Mouse (Mus musculus) limb, embryonic 11.5 days (tissue): ENCODE data around the gene Preb. TPM values are rescaled to one million over a fixed set of nuclear protein-coding genes. Genes with fewer than 3 reads are reported as not detected.

Source experiments
- ATAC-seq: fragments of 200-750 bp; cut with Nextera tagmentation; 2 replicates; pipeline ENCODE4 v1.8.0; 2017; ENCODE audit warnings: low read depth; ENCODE audit not compliant: insufficient number of reproducible peaks, low FRiP score, low TSS enrichment
- DNase-seq: peaks from one replicate; pipeline ENCODE4 v3.0.0-alpha.2; 2015; ENCODE audit warnings: low spot score
- H3K27ac ChIP-seq: fragments of 300-500 bp; sonication (generic); replicated peaks from 2 replicates; pipeline ENCODE4 v1.5.1; 2014; ENCODE audit warnings: low read depth, mild to moderate bottlenecking, low read length
- H3K27me3 ChIP-seq: fragments of 300-500 bp; sonication (generic); 2 replicates; pipeline ENCODE4 v1.6.1; 2014; ENCODE audit warnings: mild to moderate bottlenecking, low read length, mixed read lengths; ENCODE audit not compliant: control insufficient read depth, insufficient read depth
- H3K36me3 ChIP-seq: fragments of 300-500 bp; sonication (generic); 2 replicates; pipeline ENCODE4 v1.6.1; 2014; ENCODE audit warnings: mild to moderate bottlenecking, low read length, moderate library complexity, mixed read lengths; ENCODE audit not compliant: control insufficient read depth, insufficient read depth
- H3K4me1 ChIP-seq: fragments of 300-500 bp; sonication (generic); 2 replicates; pipeline ENCODE4 v1.6.1; 2014; ENCODE audit warnings: low read length, mixed read lengths; ENCODE audit not compliant: control insufficient read depth, insufficient read depth
- H3K4me2 ChIP-seq: fragments of 300-500 bp; sonication (generic); 2 replicates; pipeline ENCODE4 v1.6.1; 2014; ENCODE audit warnings: low read depth, mild to moderate bottlenecking, moderate library complexity; ENCODE audit not compliant: severe bottlenecking
- H3K4me3 ChIP-seq: fragments of 300-500 bp; sonication (generic); 2 replicates; pipeline ENCODE4 v1.5.1; 2014; ENCODE audit warnings: low read depth, low read length
- H3K9ac ChIP-seq: fragments of 300-500 bp; sonication (generic); 2 replicates; pipeline ENCODE4 v1.6.1; 2014; ENCODE audit warnings: mild to moderate bottlenecking, low read length
- H3K9me3 ChIP-seq: fragments of 300-500 bp; sonication (generic); 2 replicates; pipeline ENCODE4 v1.6.1; 2016; ENCODE audit warnings: low read length; ENCODE audit not compliant: control insufficient read depth
- WGBS: fragments of 180-500 bp; shearing (Covaris S2); extraction: QIAGEN DNeasy Blood & Tissue Kit; methylation state at CpG from one replicate; pipeline ENCODE4 v1.1.7; 2014; 5-methylcytosine and 5-hydroxymethylcytosine counted together
- polyA plus RNA-seq: library from polyadenylated mRNA; unstranded; fragments of >200 nt; fragmentation: Nextera tagmentation; extraction: Ambion mirVana; gene quantifications from 2 replicates; pipeline ENCODE4 v1.2.1, GENCODE M21; 2014

Preb gene
- polyA plus RNA-seq, 1 experiment from 2014 or later: 96.5 TPM

- peaks cover 14% of the 10 kb centered on the region; the same call in 1 of the 2 replicates for H3K36me3 ChIP-seq
- no peaks in the 10 kb centered on the region for H3K27me3 ChIP-seq
- H3K4me2 ChIP-seq: no peak overlapping the region
- H3K9ac ChIP-seq: no peak overlapping the region
- 92% methylated on average over 11 of the region's 11 CpGs for WGBS
- H3K4me3 ChIP-seq: no peak overlapping the region
- H3K27ac ChIP-seq: no peak overlapping the region
- no peaks in the 10 kb centered on the region for H3K9me3 ChIP-seq
- ATAC-seq (no peak), DNase-seq (no peak)
- H3K4me1 ChIP-seq: peaks cover 30% of the 10 kb centered on the region
Measured at GRCm38 (mm10) chr5:30917348-30917747, 42.8 kb downstream of the Preb start.

- no peaks in the 10 kb centered on the region for H3K9me3 ChIP-seq
- peaks cover 14% of the 10 kb centered on the region; the same call in 1 of the 2 replicates for H3K36me3 ChIP-seq
- no peak overlapping the region for H3K4me3 ChIP-seq
- H3K27ac ChIP-seq: no peak overlapping the region
- ATAC-seq: no peak
- WGBS: 93% methylated on average over 9 of the region's 9 CpGs
- H3K27me3 ChIP-seq: no peaks in the 10 kb centered on the region
- no peak overlapping the region for H3K4me2 ChIP-seq
- DNase-seq: no peak
- H3K4me1 ChIP-seq: peaks cover 30% of the 10 kb centered on the region
- H3K9ac ChIP-seq: no peak overlapping the region
Measured at GRCm38 (mm10) chr5:30916841-30917240, 43.3 kb downstream of the Preb start.

- peaks cover 32% of the 10 kb centered on the region for H3K4me1 ChIP-seq
Measured at GRCm38 (mm10) chr5:30915974-30916433, 44.2 kb downstream of the Preb start.

GRCm38 (mm10) chr5:30915456-30915855 is 44.7 kb downstream of the Preb start:
- Histone ChIP-seq H3K9ac (peak overlapping the region; percentile 78), H3K27me3 (no peaks in the 10 kb centered on the region), H3K36me3 (peaks cover 11% of the 10 kb centered on the region; the same call in 1 of the 2 replicates), H3K4me3 (peak overlapping the region; percentile 58), H3K9me3 (no peaks in the 10 kb centered on the region), H3K4me1 (peaks cover 37% of the 10 kb centered on the region), H3K27ac (peak overlapping the region; percentile 99; the same call in 1 of the 2 replicates), H3K4me2 (peak overlapping the region; percentile 97)
- ATAC-seq (no peak; the same call in 1 of the 2 replicates), DNase-seq (no peak)
- WGBS: 62% methylated on average over 9 of the region's 9 CpGs

More at GRCm38 (mm10) chr5:30915974-30916433, 44.2 kb downstream of the Preb start:
- Histone ChIP-seq H3K27ac (peak overlapping the region; percentile 99; the same call in 1 of the 2 replicates), H3K4me3 (peak overlapping the region; percentile 58), H3K4me2 (peak overlapping the region; percentile 97), H3K9ac (peak overlapping the region; percentile 78; the same call in 1 of the 2 replicates), H3K36me3 (peaks cover 14% of the 10 kb centered on the region; the same call in 1 of the 2 replicates), H3K9me3 (no peaks in the 10 kb centered on the region), H3K27me3 (no peaks in the 10 kb centered on the region)
- ATAC-seq (peak; percentile 0; the same call in 1 of the 2 replicates), DNase-seq (peak; percentile 79)
- WGBS: 12% methylated on average over 7 of the region's 7 CpGs

- Histone ChIP-seq H3K4me3 (peak overlapping the region; percentile 58), H3K9ac (peak overlapping the region; percentile 78), H3K4me2 (peak overlapping the region; percentile 97), H3K9me3 (no peaks in the 10 kb centered on the region), H3K27ac (peak overlapping the region; percentile 99; the same call in 1 of the 2 replicates), H3K27me3 (no peaks in the 10 kb centered on the region), H3K4me1 (peaks cover 40% of the 10 kb centered on the region), H3K36me3 (peaks cover 11% of the 10 kb centered on the region; the same call in 1 of the 2 replicates)
- ATAC-seq (no peak), DNase-seq (no peak)
- 49% methylated on average over 6 of the region's 6 CpGs for WGBS
Measured at GRCm38 (mm10) chr5:30914849-30915248, 45.3 kb downstream of the Preb start.

GRCm38 (mm10) chr5:30914101-30914635 is 46.0 kb downstream of the Preb start:
- DNase-seq: no peak
- 16% methylated on average over 7 of the region's 7 CpGs for WGBS
- Histone ChIP-seq H3K4me3 (peak overlapping the region; percentile 58), H3K4me2 (peak overlapping the region; percentile 97), H3K27ac (peak overlapping the region; percentile 99), H3K4me1 (peaks cover 46% of the 10 kb centered on the region), H3K36me3 (peaks cover 11% of the 10 kb centered on the region; the same call in 1 of the 2 replicates), H3K9ac (peak overlapping the region; percentile 78), H3K27me3 (no peaks in the 10 kb centered on the region), H3K9me3 (no peaks in the 10 kb centered on the region)
- ATAC-seq: no peak

- DNase-seq: peak; percentile 87
- peak within 1 kb of the TSS; percentile 97 for H3K4me2 ChIP-seq
- peak; percentile 85 for ATAC-seq
- peak within 1 kb of the TSS; percentile 58 for H3K4me3 ChIP-seq
- 2% methylated on average over 11 of the region's 13 CpGs for WGBS
- peak within 1 kb of the TSS; percentile 78 for H3K9ac ChIP-seq
- no peaks in the 10 kb centered on the region for H3K27me3 ChIP-seq
- peaks cover 55% of the 10 kb centered on the region for H3K4me1 ChIP-seq
- H3K27ac ChIP-seq: peak within 1 kb of the TSS; percentile 99
- no peaks in the 10 kb centered on the region for H3K9me3 ChIP-seq
- H3K36me3 ChIP-seq: peaks cover 5% of the 10 kb centered on the region; the same call in 1 of the 2 replicates
Measured at GRCm38 (mm10) chr5:30913060-30913841, 46.9 kb downstream of the Preb start, which contains the start of gene Emilin1. Gene Emilin1 (plus strand): TSS chr5:30913402.

- H3K36me3 ChIP-seq: no peaks in the 10 kb centered on the region
- DNase-seq: no peak
- H3K27me3 ChIP-seq: no peaks in the 10 kb centered on the region
- 75% methylated on average over 5 of the region's 5 CpGs for WGBS
- H3K4me3 ChIP-seq: no peak overlapping the region
- no peak for ATAC-seq
- 0 out of 2 replicates have a peak overlapping the region, but pooled peaks have one; percentile 40 for H3K9ac ChIP-seq
- no peaks in the 10 kb centered on the region for H3K9me3 ChIP-seq
- peak overlapping the region; percentile 99 for H3K27ac ChIP-seq
- H3K4me1 ChIP-seq: peaks cover 59% of the 10 kb centered on the region
- no peak overlapping the region for H3K4me2 ChIP-seq
Measured at GRCm38 (mm10) chr5:30912156-30912555, 48.0 kb downstream of the Preb start.
